Mouse (Mus musculus) ES-CJ7 (cell line): ENCODE measurements at regions not wholly inside any gene's neighbourhood (a gene's known extent, or its start where the extent isn't known, plus 50 kb on each side); places are given as distances from the start of the nearest gene placed in this dataset.
"Not testable (repeated sequence)": the region's sequence is repeated elsewhere in the genome, so short reads cannot be mapped to it uniquely, and the experiment has no call there.

Source experiments
- DNase-seq: peaks from one replicate; pipeline ENCODE4 v3.0.0; 2011; ENCODE audit warnings: low read depth, low spot score

- no peak for DNase-seq
Observed at GRCm38 (mm10) chr16:31553361-31554146, 109.7 kb upstream of the Dlg1 start.

- DNase-seq = no peak
Observed at GRCm38 (mm10) chr16:31560426-31560825, 102.8 kb upstream of the Dlg1 start.

- no peak for DNase-seq
Observed at GRCm38 (mm10) chr16:31564926-31565325, 98.3 kb upstream of the Dlg1 start.

- no peak for DNase-seq
Observed at GRCm38 (mm10) chr16:31568316-31568715, 94.9 kb upstream of the Dlg1 start.

GRCm38 (mm10) chr16:31569871-31570270 is 93.4 kb upstream of the Dlg1 start:
- no peak for DNase-seq

- DNase-seq = no peak
Observed at GRCm38 (mm10) chr16:31570311-31571139, 92.7 kb upstream of the Dlg1 start.

- not testable (repeated sequence) for DNase-seq
Observed at GRCm38 (mm10) chr16:31573833-31574232, 89.4 kb upstream of the Dlg1 start.

- DNase-seq = not testable (repeated sequence)
Observed at GRCm38 (mm10) chr16:31575646-31576045, 87.6 kb upstream of the Dlg1 start.

GRCm38 (mm10) chr16:31576422-31576821 is 86.8 kb upstream of the Dlg1 start:
- no peak for DNase-seq

- DNase-seq = no peak
Observed at GRCm38 (mm10) chr16:31577347-31577746, 85.9 kb upstream of the Dlg1 start.

- no peak for DNase-seq
Observed at GRCm38 (mm10) chr16:31579318-31579717, 83.9 kb upstream of the Dlg1 start.

- no peak for DNase-seq
Observed at GRCm38 (mm10) chr16:31580779-31581178, 82.5 kb upstream of the Dlg1 start.

- no peak for DNase-seq
Observed at GRCm38 (mm10) chr16:31582885-31583284, 80.4 kb upstream of the Dlg1 start.

GRCm38 (mm10) chr16:31583627-31584026 is 79.6 kb upstream of the Dlg1 start:
- no peak for DNase-seq

GRCm38 (mm10) chr16:31584216-31584823 is 78.9 kb upstream of the Dlg1 start:
- no peak for DNase-seq

- no peak for DNase-seq
Observed at GRCm38 (mm10) chr16:31587036-31587435, 76.2 kb upstream of the Dlg1 start.

GRCm38 (mm10) chr16:31589576-31589975 is 73.7 kb upstream of the Dlg1 start:
- DNase-seq = peak; percentile 14

- no peak for DNase-seq
Observed at GRCm38 (mm10) chr16:31591565-31591964, 71.7 kb upstream of the Dlg1 start.

GRCm38 (mm10) chr16:31592014-31592871 is 71.0 kb upstream of the Dlg1 start:
- DNase-seq = peak; percentile 33

GRCm38 (mm10) chr16:31592973-31593683 is 70.1 kb upstream of the Dlg1 start:
- DNase-seq = no peak

- no peak for DNase-seq
Observed at GRCm38 (mm10) chr16:31597965-31598364, 65.3 kb upstream of the Dlg1 start.
